Mouse (Mus musculus): ENCODE measurements around the gene Prep.

DNA sequence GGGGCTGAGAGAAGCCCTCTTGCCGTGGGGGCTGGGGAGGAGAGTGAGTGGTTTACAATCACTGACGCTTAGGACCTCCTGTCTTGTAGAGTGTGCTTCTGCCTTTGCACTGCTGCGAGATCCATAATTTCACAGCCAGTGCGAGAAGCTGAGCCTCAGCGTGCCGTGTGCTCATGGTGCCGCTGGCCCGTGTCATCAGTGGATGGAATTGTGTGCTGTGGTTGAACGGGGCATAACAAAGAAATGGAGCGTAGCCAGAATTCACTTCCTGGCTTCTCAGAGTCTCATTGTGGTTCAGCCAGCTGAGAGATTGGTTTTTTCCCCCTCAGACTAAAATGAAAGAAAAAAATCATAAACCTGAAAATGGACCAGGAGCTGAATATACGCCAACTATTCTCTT, 62.1 kb downstream of the Prep start:
- TF ChIP-seq POLR2A (IDR thresholded peaks at IDR 0.05; ENCODE audit: extremely low read depth, insufficient read depth, low read length) (no peak), CTCF (IDR thresholded peaks at IDR 0.05; ENCODE audit: low read depth, low read length) (no peak)

Data from liver, adult 2 months (tissue).